ENCODE assay signal across 13 mouse cellular contexts in the genomic region with DNA sequence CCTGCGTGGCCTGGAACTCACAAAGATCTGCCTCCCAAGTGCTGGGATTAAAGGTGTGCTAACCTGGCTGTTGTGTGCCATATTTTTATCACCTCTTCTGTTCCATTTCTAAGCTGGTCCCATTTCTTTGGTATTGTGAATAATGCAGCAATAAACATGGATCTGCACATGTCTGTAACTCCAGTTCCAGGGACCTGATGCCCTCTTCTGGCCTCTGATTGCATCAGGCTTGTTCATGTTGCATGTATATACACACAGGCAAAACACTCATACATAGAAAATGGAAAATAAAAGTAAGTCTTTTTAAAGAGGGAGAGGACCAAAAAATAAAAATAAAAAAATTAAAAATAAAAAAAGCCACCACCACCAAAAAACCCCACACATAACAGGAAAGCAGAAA.
"Had no signal": no experiment of that assay in that cellular context is flagged by ENCODE, and none has a peak within 500 bp of the region (broad histone marks: within the 10 kb centered on the region; RNA-seq: fewer than 3 reads in every experiment).

No protein-coding gene starts in this region.

- H3K9ac ChIP-seq: kidney, embryonic 15.5 days; liver, embryonic 12.5 days; stomach, embryonic 15.5 days had no signal

- DNase-seq: kidney, adult 18-20 months; right cerebral cortex, postnatal 14 days; thymus, postnatal 36 days had no signal

- H3K36me3 ChIP-seq: liver, embryonic 12.5 days had no signal

- ATAC-seq: inflammation-experienced regulatory T-cells, adult 6 months; liver, embryonic 12.5 days; midbrain, embryonic 16.5 days had no signal

- H3K27me3 ChIP-seq: kidney, embryonic 15.5 days; liver, embryonic 12.5 days; megakaryocyte, embryonic 14.5 days; stomach, embryonic 15.5 days had no signal

- H3K9me3 ChIP-seq: kidney, embryonic 15.5 days; limb, embryonic 10.5 days; liver, embryonic 12.5 days; megakaryocyte, embryonic 14.5 days; stomach, embryonic 15.5 days had no signal

- H3K27ac ChIP-seq: kidney, embryonic 15.5 days; left cerebral cortex, adult 2 months; limb, embryonic 10.5 days; liver, embryonic 12.5 days; macrophage; stomach, embryonic 15.5 days had no signal

- H3K4me3 ChIP-seq: kidney, embryonic 15.5 days; left cerebral cortex, adult 2 months; limb, embryonic 10.5 days; liver, embryonic 12.5 days; megakaryocyte, embryonic 14.5 days; stomach, embryonic 15.5 days had no signal

- H3K4me2 ChIP-seq: kidney, embryonic 15.5 days; liver, embryonic 12.5 days; midbrain, embryonic 11.5 days; stomach, embryonic 15.5 days had no signal
